Mouse (Mus musculus): ENCODE measurements around the gene Tgtp1. TPM values are rescaled to one million over a fixed set of nuclear protein-coding genes. Genes with fewer than 3 reads are reported as not detected.
"Not testable (repeated sequence)": the region's sequence is repeated elsewhere in the genome, so short reads cannot be mapped to it uniquely, and the experiment has no call there.

Gene Tgtp1
- total RNA-seq (2014; rRNA removed; ENCODE audit: low replicate concordance) (0.39 TPM in 1 of 2 replicates, not detected in the other), polyA plus RNA-seq (2015; fragmentation: Nextera tagmentation; extraction: Ambion mirVana) (0.14 and 0.25 TPM in 2 replicates)

GRCm38 (mm10) chr11:48994018-48994417, at the start of gene Tgtp1:
TSS of gene Tgtp1 (minus strand) at chr11:48994172.
- H3K4me3 ChIP-seq (ENCODE audit: low read depth, low read length); H3K36me3 ChIP-seq (replicated peaks; ENCODE audit: control insufficient read depth, insufficient read depth, low read length); H3K27ac ChIP-seq (ENCODE audit: low read depth); H3K4me1 ChIP-seq (ENCODE audit: control insufficient read depth, insufficient read depth); H3K9ac ChIP-seq (replicated peaks; ENCODE audit: low read depth, low read length); ATAC-seq (ENCODE audit: insufficient read depth, low read depth); H3K4me2 ChIP-seq (ENCODE audit: low read depth, low read length); H3K9me3 ChIP-seq (replicated peaks; ENCODE audit: control insufficient read depth, low read length); DNase-seq (ENCODE audit: low spot score); H3K27me3 ChIP-seq (ENCODE audit: control insufficient read depth, insufficient read depth, low read length): not testable (repeated sequence)
- WGBS, result 40% methylated on average over 2 of the region's 2 CpGs

- not testable (repeated sequence) for H3K9ac ChIP-seq (replicated peaks; ENCODE audit: low read depth, low read length); H3K9me3 ChIP-seq (replicated peaks; ENCODE audit: control insufficient read depth, low read length); DNase-seq (ENCODE audit: low spot score); H3K4me1 ChIP-seq (ENCODE audit: control insufficient read depth, insufficient read depth); H3K36me3 ChIP-seq (replicated peaks; ENCODE audit: control insufficient read depth, insufficient read depth, low read length); H3K4me2 ChIP-seq (ENCODE audit: low read depth, low read length); H3K27ac ChIP-seq (ENCODE audit: low read depth); H3K4me3 ChIP-seq (ENCODE audit: low read depth, low read length); H3K27me3 ChIP-seq (ENCODE audit: control insufficient read depth, insufficient read depth, low read length); ATAC-seq (ENCODE audit: insufficient read depth, low read depth)
Observed at GRCm38 (mm10) chr11:49012074-49012473, 18.1 kb upstream of the Tgtp1 start.

- not testable (repeated sequence) for H3K4me3 ChIP-seq (ENCODE audit: low read depth, low read length)
- WGBS, result 0% methylated on average over 1 of the region's 1 CpGs
Observed at GRCm38 (mm10) chr11:49006785-49007184, 12.8 kb upstream of the Tgtp1 start.

GRCm38 (mm10) chr11:49006317-49006716, 12.3 kb upstream of the Tgtp1 start:
- WGBS, result 30% methylated on average over 2 of the region's 2 CpGs
- DNase-seq (ENCODE audit: low spot score); H3K4me2 ChIP-seq (ENCODE audit: low read depth, low read length); H3K9me3 ChIP-seq (replicated peaks; ENCODE audit: control insufficient read depth, low read length); H3K9ac ChIP-seq (replicated peaks; ENCODE audit: low read depth, low read length); H3K27ac ChIP-seq (ENCODE audit: low read depth); ATAC-seq (ENCODE audit: insufficient read depth, low read depth); H3K4me1 ChIP-seq (ENCODE audit: control insufficient read depth, insufficient read depth); H3K27me3 ChIP-seq (ENCODE audit: control insufficient read depth, insufficient read depth, low read length); H3K4me3 ChIP-seq (ENCODE audit: low read depth, low read length); H3K36me3 ChIP-seq (replicated peaks; ENCODE audit: control insufficient read depth, insufficient read depth, low read length): not testable (repeated sequence)

More at GRCm38 (mm10) chr11:49006785-49007184, 12.8 kb upstream of the Tgtp1 start:
- not testable (repeated sequence) for H3K4me2 ChIP-seq (ENCODE audit: low read depth, low read length); DNase-seq (ENCODE audit: low spot score); H3K9ac ChIP-seq (replicated peaks; ENCODE audit: low read depth, low read length); ATAC-seq (ENCODE audit: insufficient read depth, low read depth); H3K27ac ChIP-seq (ENCODE audit: low read depth); H3K9me3 ChIP-seq (replicated peaks; ENCODE audit: control insufficient read depth, low read length); H3K4me1 ChIP-seq (ENCODE audit: control insufficient read depth, insufficient read depth); H3K36me3 ChIP-seq (replicated peaks; ENCODE audit: control insufficient read depth, insufficient read depth, low read length); H3K27me3 ChIP-seq (ENCODE audit: control insufficient read depth, insufficient read depth, low read length)

GRCm38 (mm10) chr11:49000411-49000810, 6.4 kb upstream of the Tgtp1 start:
- not testable (repeated sequence) for H3K27me3 ChIP-seq (ENCODE audit: control insufficient read depth, insufficient read depth, low read length); H3K36me3 ChIP-seq (replicated peaks; ENCODE audit: control insufficient read depth, insufficient read depth, low read length); H3K4me3 ChIP-seq (ENCODE audit: low read depth, low read length); H3K4me2 ChIP-seq (ENCODE audit: low read depth, low read length); H3K4me1 ChIP-seq (ENCODE audit: control insufficient read depth, insufficient read depth); DNase-seq (ENCODE audit: low spot score); H3K9ac ChIP-seq (replicated peaks; ENCODE audit: low read depth, low read length); H3K27ac ChIP-seq (ENCODE audit: low read depth); H3K9me3 ChIP-seq (replicated peaks; ENCODE audit: control insufficient read depth, low read length); ATAC-seq (ENCODE audit: insufficient read depth, low read depth)
- 42% methylated on average over 1 of the region's 1 CpGs for WGBS

GRCm38 (mm10) chr11:48993296-48993695, 676 bp downstream of the Tgtp1 start:
- 17% methylated on average over 10 of the region's 10 CpGs for WGBS
- H3K4me2 ChIP-seq (ENCODE audit: low read depth, low read length); H3K9me3 ChIP-seq (replicated peaks; ENCODE audit: control insufficient read depth, low read length); ATAC-seq (ENCODE audit: insufficient read depth, low read depth); H3K4me1 ChIP-seq (ENCODE audit: control insufficient read depth, insufficient read depth); H3K27ac ChIP-seq (ENCODE audit: low read depth); H3K4me3 ChIP-seq (ENCODE audit: low read depth, low read length); H3K27me3 ChIP-seq (ENCODE audit: control insufficient read depth, insufficient read depth, low read length); H3K36me3 ChIP-seq (replicated peaks; ENCODE audit: control insufficient read depth, insufficient read depth, low read length); H3K9ac ChIP-seq (replicated peaks; ENCODE audit: low read depth, low read length); DNase-seq (ENCODE audit: low spot score): not testable (repeated sequence)

- not testable (repeated sequence) for H3K9ac ChIP-seq (replicated peaks; ENCODE audit: low read depth, low read length); ATAC-seq (ENCODE audit: insufficient read depth, low read depth); H3K27ac ChIP-seq (ENCODE audit: low read depth); H3K4me1 ChIP-seq (ENCODE audit: control insufficient read depth, insufficient read depth); H3K4me2 ChIP-seq (ENCODE audit: low read depth, low read length); H3K4me3 ChIP-seq (ENCODE audit: low read depth, low read length); H3K9me3 ChIP-seq (replicated peaks; ENCODE audit: control insufficient read depth, low read length); H3K36me3 ChIP-seq (replicated peaks; ENCODE audit: control insufficient read depth, insufficient read depth, low read length); H3K27me3 ChIP-seq (ENCODE audit: control insufficient read depth, insufficient read depth, low read length); DNase-seq (ENCODE audit: low spot score)
- WGBS, result 44% methylated on average over 4 of the region's 4 CpGs
Observed at GRCm38 (mm10) chr11:48991740-48992520, 2.0 kb downstream of the Tgtp1 start, which contains the start of gene Gm12185. TSS of gene Gm12185 (minus strand) at chr11:48992226.

- not testable (repeated sequence) for H3K27me3 ChIP-seq (ENCODE audit: control insufficient read depth, insufficient read depth, low read length); H3K4me3 ChIP-seq (ENCODE audit: low read depth, low read length); H3K36me3 ChIP-seq (replicated peaks; ENCODE audit: control insufficient read depth, insufficient read depth, low read length); H3K9ac ChIP-seq (replicated peaks; ENCODE audit: low read depth, low read length); H3K9me3 ChIP-seq (replicated peaks; ENCODE audit: control insufficient read depth, low read length); H3K4me1 ChIP-seq (ENCODE audit: control insufficient read depth, insufficient read depth); H3K4me2 ChIP-seq (ENCODE audit: low read depth, low read length); H3K27ac ChIP-seq (ENCODE audit: low read depth); ATAC-seq (ENCODE audit: insufficient read depth, low read depth); DNase-seq (ENCODE audit: low spot score)
- WGBS, result 77% methylated on average over 1 of the region's 2 CpGs
Observed at GRCm38 (mm10) chr11:48989981-48990380, 4.0 kb downstream of the Tgtp1 start.
